Mouse (Mus musculus) liver (tissue): ENCODE data around the gene Mfap1b.
"Not testable (repeated sequence)": the region's sequence is repeated elsewhere in the genome, so short reads cannot be mapped to it uniquely, and the experiment has no call there.

Source experiments
- DNase-seq: peaks from one replicate; pipeline ENCODE4 v3.0.0-alpha.2; 2020; ENCODE audit warnings: mixed read lengths

Gene Mfap1b

DNA sequence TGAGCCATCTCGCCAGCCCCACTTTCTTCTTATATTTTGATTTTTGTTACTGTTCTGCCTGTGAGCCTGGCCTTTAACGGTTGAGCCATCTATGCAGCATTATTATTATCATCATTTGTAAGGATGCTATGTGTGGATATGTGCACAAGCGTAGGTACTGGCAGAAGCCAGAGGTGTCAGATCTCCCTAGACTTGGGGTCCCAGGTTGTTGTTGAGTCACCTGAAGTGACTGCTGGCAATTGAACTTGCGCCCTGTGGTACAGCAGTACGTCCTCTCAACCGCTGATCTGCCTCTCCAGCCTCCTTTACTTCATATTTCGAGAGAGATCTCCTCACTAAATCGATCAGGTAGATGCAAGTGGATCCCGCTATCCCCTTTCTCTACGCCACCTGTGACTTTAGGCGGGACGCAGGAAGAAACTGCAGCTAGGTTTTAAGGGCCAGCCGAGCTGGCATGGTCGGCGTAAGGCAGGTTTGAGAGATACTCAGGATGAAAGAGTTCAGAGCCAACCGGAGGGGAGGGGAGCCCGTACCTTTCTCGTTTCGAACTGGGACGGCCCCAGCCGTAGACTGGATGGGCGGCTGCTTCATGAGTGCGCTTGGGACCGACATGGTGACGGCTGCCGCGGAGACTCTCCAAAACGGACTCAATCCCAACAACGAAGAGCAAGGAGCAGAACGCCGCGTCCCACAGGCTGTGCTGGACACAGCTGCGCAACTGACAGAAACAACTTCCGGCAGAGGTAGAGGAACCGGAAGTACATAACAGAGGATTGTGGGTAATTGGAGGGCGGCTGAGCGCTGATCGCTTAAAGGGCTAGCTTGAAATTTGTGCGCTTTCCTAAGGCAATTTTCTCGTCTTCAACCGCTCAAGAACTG lies at the start of gene Mfap1b:
Gene Mfap1b, minus strand, starts transcription at position 767 of the 879 bp plus-strand sequence.
- peak; percentile 83 for DNase-seq

DNA sequence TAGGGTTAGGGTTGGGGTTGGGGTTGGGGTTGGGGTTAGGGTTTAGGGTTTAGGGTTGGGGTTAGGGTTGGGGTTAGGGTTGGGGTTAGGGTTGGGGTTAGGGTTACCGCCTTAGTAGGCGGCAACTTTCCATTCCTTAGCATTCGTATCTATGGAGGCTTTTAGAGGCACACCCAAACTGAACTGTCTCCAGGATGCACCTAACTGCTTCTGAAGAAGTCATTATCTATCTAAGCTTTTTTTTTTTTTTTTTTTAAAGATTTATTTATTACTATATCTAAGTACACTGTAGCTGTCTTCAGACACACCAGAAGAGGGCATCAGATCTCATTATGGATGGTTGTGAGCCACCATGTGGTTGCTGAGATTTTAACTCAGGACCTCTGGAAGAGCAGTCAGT lies 49.0 kb upstream of the Mfap1b start:
- DNase-seq: not testable (repeated sequence)

DNA sequence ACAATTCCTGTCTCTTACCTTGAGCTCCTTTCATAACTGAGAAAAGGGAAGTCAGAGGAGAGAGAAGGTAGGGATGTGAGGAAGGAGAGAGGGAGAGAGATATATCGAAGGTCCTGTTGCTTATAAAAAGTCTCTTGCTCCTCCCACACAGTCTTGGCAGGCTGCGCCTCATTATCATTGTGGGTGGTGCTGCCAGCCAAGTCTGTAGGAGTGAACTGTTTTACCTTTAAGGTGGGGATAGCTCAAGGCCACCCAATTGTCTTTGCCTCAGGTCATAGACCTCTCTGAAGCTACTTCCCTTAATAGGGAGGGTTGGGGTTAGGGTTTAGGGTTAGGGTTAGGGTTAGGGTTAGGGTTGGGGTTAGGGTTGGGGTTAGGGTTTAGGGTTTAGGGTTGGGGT lies 48.1 kb upstream of the Mfap1b start:
- DNase-seq: no peak

DNA sequence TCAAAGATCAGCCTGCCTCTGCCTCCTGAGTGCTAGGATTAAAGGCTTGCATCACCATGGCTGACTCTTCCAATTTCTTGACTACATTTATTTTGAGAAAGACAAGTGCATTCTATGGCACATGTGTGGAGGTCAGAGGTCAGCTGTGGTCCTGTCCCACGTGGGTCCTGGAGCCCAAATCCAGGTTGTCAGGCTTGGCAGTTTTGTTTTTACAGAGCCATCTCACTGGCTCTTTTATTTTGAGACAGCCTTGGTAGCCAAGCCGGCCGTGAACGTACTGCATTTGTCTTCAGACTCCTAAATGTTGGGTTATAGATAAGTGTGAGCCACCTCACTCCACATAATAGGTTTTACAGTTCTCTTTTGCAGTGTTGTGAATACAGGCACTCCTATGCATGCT lies 44.8 kb upstream of the Mfap1b start:
- not testable (repeated sequence) for DNase-seq

DNA sequence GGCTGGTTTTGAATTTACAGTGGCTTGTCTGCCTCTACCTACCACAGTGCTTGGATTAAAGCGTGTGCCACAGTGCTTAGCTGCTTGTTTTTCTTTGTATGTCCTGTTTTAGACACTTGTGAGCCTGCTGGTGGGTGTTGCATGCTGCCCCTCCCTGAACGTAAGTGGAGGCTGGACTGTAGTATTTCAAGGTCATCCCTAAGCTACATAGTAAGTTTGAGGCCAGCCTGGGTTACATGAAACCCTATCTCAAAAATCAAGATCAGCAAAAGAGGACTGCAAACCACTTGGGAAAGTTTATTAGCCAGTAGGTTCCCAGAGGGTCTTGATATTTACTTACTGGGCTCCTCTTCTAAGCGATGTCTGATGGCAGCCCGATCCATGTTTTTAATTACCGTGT lies 44.2 kb upstream of the Mfap1b start:
- DNase-seq: no peak

DNA sequence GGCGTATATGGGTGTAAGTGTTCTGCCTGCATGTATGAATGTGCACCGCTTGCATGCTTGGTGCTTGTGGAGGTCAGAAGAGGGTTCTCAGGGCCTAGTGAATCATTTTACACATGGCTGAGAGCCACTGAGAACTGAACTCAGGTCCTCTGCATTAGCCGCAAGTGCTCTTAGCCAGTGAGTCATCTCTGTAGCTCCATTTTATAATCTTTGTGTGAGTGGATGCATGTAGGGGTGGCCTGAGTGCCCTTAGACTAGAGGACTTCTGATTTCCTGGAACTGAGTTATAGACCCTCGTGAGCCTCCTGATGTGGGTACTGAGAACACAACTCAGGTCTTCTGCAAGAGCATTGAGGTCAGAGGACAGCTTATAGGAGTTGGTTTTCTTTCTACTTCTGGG lies 40.3 kb upstream of the Mfap1b start:
- DNase-seq: no peak

DNA sequence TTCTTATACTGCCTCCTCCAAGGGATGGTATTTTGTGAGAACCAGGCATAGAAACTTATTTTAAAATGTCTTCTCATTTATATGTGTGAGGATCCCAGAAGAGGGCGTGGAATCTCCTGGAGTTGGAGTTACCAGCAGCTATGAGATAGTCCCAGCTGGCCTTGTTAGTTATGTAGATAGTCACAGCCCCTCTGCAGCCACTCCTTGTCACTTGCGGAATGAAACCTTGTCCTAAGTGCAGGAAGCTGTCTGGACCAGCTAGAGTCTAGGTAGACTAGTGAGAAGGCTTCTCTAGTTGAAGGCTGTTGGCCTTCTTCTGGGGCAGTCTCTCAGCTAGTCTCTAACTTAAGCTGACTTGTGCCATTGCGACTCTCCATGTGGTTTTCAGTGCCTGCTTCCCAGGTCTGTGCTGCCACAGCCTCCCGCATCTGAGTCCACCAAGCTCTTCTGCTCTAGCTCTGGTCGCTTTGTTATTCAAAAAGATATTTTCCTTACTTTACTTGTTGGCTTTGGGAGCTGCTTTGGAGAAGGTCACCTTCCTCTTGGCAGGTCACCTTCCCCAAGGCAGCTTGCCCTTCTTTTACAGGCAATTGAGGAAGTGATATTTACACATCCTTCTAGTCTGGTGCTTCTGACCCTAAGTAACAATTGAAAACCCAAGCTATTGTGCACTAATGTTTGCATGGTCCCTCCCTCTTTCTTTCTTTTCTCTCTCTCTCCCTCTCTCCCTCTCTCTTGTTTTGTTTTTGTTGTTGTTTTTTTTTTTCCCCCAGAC lies 39.3 kb upstream of the Mfap1b start:
- not testable (repeated sequence) for DNase-seq

DNA sequence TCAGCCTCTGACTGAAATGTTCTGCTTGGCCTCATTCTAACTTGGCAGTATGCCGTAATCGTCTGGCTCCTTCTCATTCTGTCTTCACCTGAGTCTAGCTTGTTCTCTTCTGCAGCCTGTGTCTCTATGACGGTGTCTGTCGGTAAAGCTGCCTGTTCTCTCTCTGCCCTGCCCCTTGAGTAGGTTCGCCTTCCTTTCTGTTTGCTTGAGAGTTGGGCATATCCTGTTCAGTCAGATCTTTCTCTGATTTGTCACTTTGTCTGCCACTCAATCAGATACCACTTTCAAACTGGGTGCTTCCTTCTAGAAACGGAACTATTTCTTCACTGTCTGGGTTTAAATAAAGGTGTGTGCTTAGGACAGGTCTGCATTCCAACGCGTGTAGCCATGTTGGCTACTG lies 37.5 kb upstream of the Mfap1b start:
- DNase-seq: no peak

DNA sequence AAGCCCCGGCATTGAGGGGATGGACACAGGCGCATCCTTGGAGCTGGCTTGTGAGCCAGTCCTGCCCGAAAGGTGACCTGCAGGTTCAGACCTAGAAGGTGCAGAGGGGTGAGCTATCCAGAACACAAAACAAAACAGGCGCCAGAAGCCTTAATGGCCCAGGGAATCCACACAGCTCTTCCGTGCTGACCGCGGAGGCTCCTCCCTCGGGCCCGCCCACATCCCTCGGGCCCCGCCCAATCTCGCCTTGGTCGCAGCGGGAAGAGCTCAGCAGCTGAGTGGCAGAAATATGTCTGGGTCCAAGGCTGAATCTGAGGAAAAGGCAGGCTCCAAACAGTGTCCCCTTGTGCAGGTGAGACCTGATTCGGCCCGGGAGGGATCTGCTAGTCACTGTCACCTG lies 35.7 kb upstream of the Mfap1b start:
- DNase-seq: peak; percentile 84

DNA sequence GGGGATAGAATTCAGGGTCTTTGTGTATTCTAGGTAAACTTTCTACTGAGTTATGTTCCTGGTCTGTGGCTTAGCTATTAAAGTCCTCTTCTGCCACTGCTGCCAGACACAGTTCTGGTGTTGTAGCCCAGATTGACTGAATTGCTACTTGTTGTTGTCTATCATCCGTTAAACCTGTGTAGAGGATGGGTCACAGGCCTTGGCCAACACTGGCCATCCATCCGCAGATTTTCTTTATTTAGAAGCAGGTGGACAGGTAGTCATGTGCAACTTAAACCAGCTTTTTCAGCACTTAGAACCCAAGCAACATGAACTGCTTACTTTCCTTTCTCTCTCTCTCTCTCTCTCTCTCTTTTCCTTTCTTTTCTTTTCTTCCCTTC lies 34.1 kb upstream of the Mfap1b start:
- no peak for DNase-seq

DNA sequence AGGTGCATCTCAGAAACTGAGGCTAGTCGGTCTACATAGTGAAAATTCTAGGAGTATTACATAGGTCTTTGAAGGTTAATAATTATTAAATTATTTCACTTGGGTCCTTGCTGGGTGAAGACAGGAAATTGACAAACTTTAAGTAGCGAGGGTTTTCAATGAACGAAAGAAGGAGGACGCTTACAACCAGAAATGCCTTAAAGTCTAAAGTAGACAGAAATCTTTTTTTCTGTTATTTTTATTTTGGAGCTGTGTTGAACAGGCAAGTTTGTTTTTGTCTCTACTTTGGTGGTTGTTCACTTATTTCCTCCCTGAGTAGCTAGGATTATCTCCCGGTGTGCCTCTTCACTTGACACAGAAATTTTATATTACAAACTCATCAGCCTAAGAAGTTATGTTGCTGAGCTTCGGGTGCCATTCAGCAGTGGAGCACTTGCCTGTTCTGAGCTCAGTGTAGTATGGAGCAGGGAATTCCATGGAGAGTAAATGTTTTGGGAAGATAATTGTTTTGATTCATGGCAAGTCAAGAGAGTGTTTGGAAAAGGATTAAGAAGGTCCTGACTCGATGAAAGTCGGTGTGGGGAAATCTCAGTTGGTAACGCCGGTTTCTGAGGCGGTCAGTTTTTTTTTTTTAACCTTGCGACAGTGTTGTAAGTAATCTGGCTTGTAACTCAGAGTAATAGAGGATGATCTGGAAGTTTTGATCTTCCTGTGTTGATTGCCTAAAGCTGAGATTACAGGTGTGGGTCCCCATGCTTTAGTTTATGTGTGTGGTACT lies 33.5 kb upstream of the Mfap1b start:
- DNase-seq: no peak

DNA sequence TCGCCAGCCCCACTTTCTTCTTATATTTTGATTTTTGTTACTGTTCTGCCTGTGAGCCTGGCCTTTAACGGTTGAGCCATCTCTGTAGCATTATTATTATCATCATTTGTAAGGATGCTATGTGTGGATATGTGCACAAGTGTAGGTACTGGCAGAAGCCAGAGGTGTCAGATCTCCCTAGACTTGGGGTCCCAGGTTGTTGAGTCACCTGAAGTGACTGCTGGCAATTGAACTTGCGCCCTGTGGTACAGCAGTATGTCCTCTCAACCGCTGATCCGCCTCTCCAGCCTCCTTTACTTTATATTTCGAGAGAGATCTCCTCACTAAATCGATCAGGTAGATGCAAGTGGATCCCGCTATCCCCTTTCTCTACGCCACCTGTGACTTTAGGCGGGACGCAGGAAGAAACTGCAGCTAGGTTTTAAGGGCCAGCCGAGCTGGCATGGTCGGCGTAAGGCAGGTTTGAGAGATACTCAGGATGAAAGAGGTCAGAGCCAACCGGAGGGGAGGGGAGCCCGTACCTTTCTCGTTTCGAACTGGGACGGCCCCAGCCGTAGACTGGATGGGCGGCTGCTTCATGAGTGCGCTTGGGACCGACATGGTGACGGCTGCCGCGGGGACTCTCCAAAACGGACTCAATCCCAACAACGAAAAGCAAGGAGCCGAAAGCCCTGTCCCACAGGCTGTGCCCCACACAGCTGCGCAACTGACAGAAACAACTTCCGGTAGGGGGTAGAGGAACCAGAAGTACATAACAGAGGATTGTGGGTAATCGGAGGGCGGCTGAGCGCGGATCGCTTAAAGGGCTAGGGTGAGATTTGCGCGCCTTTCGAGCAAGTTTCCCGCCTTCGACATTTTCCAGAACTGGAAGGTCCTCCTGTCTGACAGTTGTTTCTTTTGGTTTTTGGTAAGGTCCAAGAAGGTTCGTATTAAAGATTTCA lies 32.3 kb upstream of the Mfap1b start, which contains the start of the genes Mfap1a and Wdr76:
Gene Mfap1a, minus strand, starts transcription at position 724 of the 941 bp plus-strand sequence.
Gene Wdr76, plus strand, starts transcription at position 782 of the 941 bp plus-strand sequence.
- peak; percentile 89 for DNase-seq

DNA sequence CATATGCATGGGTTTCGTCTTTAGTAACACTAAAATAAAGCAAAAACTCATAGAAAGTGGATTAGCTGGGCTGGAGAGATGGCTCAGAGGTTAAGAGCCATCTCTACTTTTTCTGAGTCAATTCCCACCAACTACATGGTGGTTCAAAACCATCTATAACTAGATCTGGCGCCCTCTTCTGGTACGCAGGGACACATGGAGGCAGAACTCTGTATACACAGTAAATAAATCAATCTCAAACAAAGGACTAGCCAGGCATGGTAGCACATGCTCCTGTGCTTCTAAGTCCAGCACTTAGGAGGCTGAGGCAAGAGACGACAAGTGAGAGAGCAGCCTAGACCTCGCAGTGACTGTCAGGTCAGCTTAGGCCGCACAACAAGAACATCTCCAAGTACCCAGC lies 27.7 kb upstream of the Mfap1b start:
- not testable (repeated sequence) for DNase-seq

DNA sequence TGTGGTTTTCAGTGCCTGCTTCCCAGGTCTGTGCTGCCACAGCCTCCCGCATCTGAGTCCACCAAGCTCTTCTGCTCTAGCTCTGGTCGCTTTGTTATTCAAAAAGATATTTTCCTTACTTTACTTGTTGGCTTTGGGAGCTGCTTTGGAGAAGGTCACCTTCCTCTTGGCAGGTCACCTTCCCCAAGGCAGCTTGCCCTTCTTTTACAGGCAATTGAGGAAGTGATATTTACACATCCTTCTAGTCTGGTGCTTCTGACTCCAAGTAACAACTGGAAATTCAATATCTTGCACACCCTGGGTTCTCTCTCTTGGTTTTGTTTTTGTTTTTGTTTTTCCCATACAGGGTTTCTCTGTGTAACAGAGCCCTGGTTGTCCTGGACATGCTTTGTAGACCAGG lies 10.5 kb upstream of the Mfap1b start:
- not testable (repeated sequence) for DNase-seq

DNA sequence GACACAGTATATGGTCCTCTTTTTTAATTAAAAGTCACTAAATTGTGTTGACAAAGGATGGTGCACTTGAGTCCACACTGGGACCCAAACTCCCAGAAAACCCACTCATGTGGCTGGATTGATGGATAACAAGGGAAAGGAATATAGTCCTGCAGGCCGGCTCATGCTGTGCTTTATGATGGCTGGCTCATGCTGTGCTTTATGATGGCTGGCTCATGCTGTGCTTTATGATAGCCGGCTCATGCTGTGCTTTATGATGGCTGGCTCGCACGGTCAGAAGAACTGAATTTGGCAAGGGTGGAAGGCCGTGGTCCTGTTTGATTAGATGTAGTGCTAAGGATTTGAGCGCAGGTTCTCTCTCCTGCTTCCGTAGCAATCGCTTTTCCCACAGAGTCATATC lies 9.7 kb upstream of the Mfap1b start:
- no peak for DNase-seq

DNA sequence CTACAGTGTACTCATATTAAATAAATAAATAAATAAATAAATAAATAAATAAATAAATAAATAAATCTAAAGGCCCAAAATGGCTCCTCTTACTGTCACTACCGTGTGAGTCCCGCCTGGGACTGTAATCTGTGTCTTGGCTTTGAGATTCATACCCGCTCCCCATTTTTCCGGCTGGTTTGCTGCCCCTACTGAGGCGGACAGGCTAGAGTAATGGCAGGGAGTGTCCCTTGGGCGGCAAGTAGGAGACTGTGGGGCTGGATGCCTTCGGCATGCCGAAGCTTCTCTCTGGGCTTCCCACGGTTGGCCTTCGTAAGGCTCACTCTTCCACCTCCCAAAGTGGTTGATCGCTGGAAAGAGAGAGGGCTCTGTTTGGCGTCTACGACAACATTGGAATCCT lies 7.0 kb upstream of the Mfap1b start:
- DNase-seq: not testable (repeated sequence)

DNA sequence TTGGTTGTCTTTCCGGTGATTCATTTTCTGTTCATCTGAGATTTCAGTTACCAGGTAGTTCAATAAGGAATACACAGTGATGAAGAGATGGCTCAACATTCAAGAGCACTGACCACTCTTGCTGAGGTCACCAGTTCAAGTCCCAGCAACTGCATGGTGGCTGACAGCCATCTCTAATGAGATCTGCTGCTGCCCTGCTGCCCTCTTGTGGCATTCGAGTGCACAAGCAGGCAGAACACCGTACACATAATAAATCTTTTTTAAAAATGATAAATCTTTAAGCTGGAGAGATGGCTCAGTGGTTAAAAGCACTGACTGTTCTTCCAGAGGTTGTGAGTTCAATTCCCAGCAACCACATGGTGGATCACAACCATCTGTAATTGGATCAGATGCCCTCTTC lies 6.6 kb upstream of the Mfap1b start:
- DNase-seq: peak; percentile 48

DNA sequence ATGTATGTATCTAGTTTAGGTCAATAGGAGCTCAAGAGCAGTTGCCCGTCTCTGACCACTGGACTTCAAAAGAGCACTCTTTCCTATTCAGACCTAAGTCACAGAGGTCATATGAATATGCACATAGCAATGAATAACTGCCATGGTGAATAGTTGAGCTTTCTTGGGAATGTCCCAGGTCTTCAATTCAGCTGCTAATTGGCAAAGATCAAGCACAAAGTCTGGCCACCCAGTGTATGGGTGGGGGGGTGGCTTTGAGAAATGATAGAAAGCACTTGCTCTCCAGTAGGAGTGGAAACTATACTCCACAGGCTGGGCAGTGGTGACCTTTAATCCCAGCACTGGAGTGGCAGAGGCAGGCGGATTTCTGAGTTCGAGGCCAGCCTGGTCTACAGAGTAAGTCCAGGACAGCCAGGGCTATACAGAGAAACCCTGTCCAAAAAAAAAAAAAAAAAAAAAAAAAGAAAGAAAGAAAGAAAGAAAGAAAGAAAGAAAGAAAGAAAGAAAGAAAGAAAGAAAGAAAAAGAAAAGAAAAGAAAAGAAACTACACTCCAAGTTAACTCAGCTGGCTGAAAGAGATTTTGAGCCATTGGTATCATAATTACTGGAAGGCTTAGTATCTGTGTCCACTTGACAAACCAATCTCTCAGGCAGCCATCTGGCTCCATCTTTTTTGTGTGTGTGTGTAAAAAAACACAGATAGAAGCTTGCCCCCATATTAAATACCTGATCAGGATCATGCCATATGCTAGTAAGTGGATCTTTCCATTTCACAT lies 3.8 kb upstream of the Mfap1b start:
- DNase-seq: no peak

DNA sequence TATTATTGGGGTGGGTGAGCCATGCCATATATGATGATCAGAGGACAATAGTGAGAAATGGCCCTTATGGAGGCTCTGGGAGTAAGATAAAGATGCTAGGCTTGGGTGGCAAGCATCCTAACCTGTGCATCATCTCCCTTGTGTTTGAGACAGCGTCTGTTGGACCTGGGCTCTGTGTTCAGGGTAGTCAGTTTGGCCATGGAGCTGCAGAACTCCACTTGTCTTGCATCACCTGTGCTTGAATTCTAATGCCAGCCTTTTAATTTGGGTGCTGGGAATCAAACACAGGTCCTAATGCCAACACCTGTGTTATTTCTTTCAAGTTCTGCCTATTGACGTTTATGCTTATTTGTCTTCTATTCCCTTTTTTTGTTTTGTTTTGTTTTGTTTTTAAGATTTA lies 1.4 kb upstream of the Mfap1b start:
- DNase-seq: not testable (repeated sequence)

DNA sequence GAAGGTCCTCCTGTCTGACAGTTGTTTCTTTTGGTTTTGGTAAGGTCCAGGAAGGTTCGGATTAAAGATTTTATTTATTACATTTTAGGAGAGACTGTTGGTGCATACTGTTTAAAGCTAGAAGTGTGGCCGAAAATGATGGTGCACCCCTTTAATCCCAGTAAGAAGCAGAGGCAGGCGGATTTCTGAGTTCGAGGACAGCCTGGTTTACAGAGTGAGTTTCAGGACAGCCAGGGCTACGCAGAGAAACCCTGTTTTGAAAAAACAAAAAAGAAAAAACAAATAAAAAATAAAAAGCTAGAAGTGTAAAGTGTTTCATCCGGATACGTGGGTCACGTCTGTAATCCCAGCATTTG lies 291 bp upstream of the Mfap1b start:
- no peak for DNase-seq

DNA sequence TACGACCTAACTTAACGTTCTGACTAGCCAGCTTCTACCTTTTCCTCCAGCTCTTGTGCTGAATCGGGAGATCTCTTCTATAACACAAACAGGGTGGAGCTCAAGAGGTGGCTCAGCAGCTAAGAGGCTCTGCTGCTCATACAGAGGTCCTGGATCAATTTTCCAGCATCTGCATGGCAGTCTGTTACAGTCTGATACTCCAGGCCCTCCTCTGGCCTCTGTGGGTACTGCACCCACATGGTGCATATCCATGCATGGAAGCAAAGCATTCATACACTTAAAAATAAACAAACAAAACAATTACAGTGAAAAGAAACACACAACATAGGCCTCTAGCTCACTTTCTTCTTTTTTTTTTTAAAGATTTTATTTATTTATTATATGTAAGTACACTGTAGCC lies 1.1 kb downstream of the Mfap1b start:
- DNase-seq: not testable (repeated sequence)
